Comparison of ENCODE assay signal across 11 mouse cellular contexts in genomic region chr12:116096361-116096904, GRCm38 (mm10).
"Had no signal": no experiment of that assay in that cellular context is flagged by ENCODE, and none has a peak within 500 bp of the region (broad histone marks: within the 10 kb centered on the region; RNA-seq: fewer than 3 reads in every experiment).

No protein-coding gene starts in this region.

- DNase-seq: kidney, adult 8-10 months; kidney, postnatal 25 days; midbrain, embryonic 14.5 days; retina, postnatal 1 day; thymus, postnatal 4 days had no signal

- H3K4me2 ChIP-seq: limb, embryonic 15.5 days; liver, embryonic 12.5 days; neural tube, embryonic 12.5 days had no signal

- H3K36me3 ChIP-seq: limb, embryonic 15.5 days; liver, embryonic 12.5 days; midbrain, embryonic 10.5 days; neural tube, embryonic 12.5 days had no signal

- H3K27me3 ChIP-seq: limb, embryonic 15.5 days; liver, embryonic 12.5 days; neural tube, embryonic 12.5 days had no signal

- H3K27ac ChIP-seq: limb, embryonic 15.5 days; liver, embryonic 12.5 days; midbrain, embryonic 10.5 days; neural tube, embryonic 12.5 days had no signal

- H3K9me3 ChIP-seq: limb, embryonic 15.5 days; liver, embryonic 12.5 days; midbrain, embryonic 10.5 days; neural tube, embryonic 12.5 days had no signal

- H3K4me1 ChIP-seq: limb, embryonic 15.5 days; liver, embryonic 12.5 days; midbrain, embryonic 10.5 days; neural tube, embryonic 12.5 days had no signal

- H3K4me3 ChIP-seq: limb, embryonic 15.5 days; liver, embryonic 12.5 days; midbrain, embryonic 10.5 days; neural tube, embryonic 12.5 days had no signal

- H3K9ac ChIP-seq: limb, embryonic 15.5 days; liver, embryonic 12.5 days; neural tube, embryonic 12.5 days had no signal

- ATAC-seq: inflammation-experienced regulatory T-cells, adult 6 months; intestine, postnatal 0 days; liver, embryonic 12.5 days had no signal
